Mouse (Mus musculus) megakaryocyte, embryonic 14.5 days (primary cell): ENCODE measurements around the gene Negr1.

ENCODE experiments used
- FLI1 ChIP-seq: IDR thresholded peaks from 2 replicates; pipeline ENCODE4 v1.6.1; 2012; ENCODE audit warnings: low read length, inconsistent platforms, mixed read lengths
- GATA1 ChIP-seq: IDR thresholded peaks from 3 replicates; pipeline ENCODE4 v1.6.1; 2012; ENCODE audit warnings: mixed read lengths, low read length, inconsistent platforms, borderline replicate concordance

GRCm38 (mm10) chr3:156871641-156872196, 310.1 kb downstream of the Negr1 start:
- TF ChIP-seq GATA1 (no peak), FLI1 (no peak)
